Mouse (Mus musculus) heart, adult 11 months (tissue): Measurements from ENCODE around the gene Zfp772.
"Not testable (repeated sequence)": the region's sequence is repeated elsewhere in the genome, so short reads cannot be mapped to it uniquely, and the experiment has no call there.

ENCODE experiments used
- DNase-seq: peaks from one replicate; pipeline ENCODE4 v3.0.0; 2022

Zfp772 gene

GRCm38 (mm10) chr7:7209313-7210151 lies at the start of gene Zfp772:
TSS of gene Zfp772 (minus strand) at chr7:7209998.
- DNase-seq = peak; percentile 95

GRCm38 (mm10) chr7:7247228-7247627 lies 37.4 kb upstream of the Zfp772 start, which contains the start of gene Vmn2r29:
TSS of gene Vmn2r29 (minus strand) at chr7:7247328.
- DNase-seq = not testable (repeated sequence)

DNA sequence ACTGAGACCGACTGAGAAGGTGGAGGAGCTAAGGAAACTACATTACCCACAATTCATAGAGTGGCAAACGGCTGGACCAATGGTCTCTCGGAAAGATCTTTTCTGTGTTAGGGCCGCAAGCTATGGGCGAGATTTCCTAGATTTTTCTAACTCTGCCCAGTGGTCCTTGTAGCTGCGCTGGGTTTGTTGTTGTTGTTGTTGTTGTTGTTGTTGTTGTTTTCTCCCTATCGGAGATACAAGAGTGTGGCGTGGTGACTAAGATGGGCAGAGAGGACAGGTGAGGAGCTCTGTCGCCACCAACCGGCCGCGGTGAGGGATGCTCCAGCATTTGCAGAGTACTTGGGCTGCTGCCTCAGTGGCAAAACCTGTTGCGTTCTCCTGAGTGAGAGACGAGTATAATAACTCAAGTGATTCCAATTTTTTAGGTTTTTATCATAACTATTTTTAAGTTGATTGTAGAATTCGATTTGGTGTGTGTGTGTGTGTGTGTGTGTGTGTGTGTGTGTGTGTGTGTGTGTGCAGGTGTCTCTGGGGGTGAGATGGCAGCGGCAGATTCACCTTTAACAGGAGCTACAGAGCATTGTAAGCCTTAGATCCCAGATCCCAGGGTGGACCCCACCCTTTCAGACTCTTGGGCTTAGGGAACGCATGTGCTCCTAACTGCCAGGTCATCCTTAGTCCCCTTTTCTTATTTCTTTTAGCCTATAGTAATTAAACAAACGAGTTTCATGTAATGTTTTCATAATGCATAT lies 21.4 kb downstream of the Zfp772 start:
- DNase-seq = peak; percentile 95

GRCm38 (mm10) chr7:7187417-7188190 lies 22.2 kb downstream of the Zfp772 start:
- no peak for DNase-seq

DNA sequence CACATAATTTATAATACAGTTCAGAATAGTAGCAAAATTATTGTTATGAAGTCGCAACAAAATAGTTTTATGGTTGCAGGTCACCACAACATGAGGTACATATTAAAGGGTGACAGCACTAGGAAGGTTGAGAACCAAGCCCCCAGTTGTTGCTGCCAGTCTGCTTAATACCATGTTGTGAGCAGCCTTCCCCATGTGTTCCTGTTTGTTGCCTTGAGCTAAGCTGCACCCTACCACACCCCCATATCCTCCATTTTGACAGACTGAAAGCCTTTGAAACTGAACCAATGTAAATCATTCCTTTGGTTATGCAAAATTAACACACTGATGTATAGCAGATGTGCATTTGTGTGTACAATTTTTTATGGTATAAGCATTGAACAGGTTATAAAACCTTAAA lies 23.9 kb downstream of the Zfp772 start:
- no peak for DNase-seq

GRCm38 (mm10) chr7:7171227-7172147 lies 38.3 kb downstream of the Zfp772 start, which contains the start of gene Zfp418:
TSS of gene Zfp418 (plus strand) at chr7:7171330.
- peak; percentile 97 for DNase-seq
